Mouse (Mus musculus): ENCODE data around the gene Rfx1. TPM values are rescaled to one million over a fixed set of nuclear protein-coding genes. Genes with fewer than 3 reads are reported as not detected.

Gene Rfx1
- total RNA-seq, 2 experiments from 2014 or later, result 20.1 to 21.0 TPM

- no peak for DNase-seq (ENCODE audit: low spot score in 2 of 2)
Observed at GRCm38 (mm10) chr8:84059226-84059625, 7.4 kb upstream of the Rfx1 start.

DNA sequence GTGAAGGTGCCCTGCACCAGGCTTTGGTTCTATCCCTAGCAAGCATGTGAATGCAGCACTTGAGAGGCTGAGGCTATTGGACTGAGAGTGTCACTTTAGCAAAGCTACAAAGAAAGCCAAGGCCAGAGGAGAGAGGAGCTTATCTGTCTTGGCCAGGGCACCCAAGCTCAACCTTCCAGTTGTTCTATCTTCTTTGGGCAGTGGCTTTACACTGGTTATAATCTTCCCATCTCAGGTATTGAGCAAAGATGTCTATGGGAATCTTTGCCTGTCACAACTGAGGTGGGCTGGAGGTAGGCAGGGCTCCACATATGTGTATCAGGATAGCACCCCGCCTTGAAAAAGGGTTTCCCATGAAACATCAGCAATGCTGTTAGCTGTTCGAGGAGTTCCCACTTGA is 6.4 kb upstream of the Rfx1 start:
- DNase-seq (ENCODE audit: low spot score in 2 of 2), result no peak

GRCm38 (mm10) chr8:84063861-84064610 is 2.6 kb upstream of the Rfx1 start:
- no peak for DNase-seq (ENCODE audit: low spot score in 2 of 2)

DNA sequence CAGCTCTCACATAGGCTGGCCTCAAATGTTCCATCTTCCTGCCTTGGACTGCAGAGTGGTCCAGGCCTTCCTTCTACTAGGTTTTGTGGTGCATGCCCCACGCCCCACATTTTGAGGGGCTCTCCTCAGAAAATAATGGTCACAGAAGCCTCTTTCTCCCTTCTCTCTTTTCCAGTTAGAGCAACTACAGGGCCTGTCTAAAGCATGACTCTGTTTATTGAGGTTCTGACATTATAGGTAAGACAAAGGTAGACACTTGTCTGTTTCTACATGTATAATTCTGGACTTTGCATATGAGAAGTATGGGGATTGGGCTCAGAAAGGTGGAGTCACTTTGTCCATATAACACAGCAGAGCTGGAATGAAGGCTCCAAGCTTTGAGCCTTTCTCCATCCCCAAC is 1.6 kb upstream of the Rfx1 start, which contains the start of gene Gm10643:
Gene Gm10643 (minus strand): TSS at position 101 of the 400 bp plus-strand sequence.
- DNase-seq (ENCODE audit: low spot score in 2 of 2), result no peak

DNA sequence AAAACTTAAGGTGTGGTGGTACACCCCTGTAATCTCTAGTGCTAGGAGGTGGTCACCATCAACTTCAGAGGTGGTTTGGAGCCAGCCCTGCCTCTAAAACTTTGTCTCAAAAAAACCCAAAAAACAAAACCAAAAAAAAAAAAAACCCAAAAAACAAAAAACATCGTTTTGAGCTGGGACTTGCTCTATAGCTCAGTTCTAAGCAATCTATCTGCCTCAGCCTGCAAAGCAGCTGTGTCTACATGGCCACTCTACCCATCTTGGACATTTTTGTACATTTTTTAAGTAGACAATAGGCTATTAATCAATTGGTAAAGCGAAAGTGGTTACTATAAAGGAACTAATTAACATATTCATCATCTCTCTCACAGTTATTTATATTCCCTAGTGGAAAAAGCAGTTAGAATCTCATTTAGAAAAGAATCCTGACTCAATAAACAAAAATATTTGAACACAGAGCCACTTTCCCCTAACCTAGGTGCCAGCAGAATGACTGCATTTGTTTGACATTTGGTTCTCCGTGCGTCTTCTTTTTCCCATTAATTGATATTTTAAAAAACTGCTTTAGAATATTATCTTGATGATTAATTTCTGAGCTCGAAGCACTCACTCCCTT is 1.1 kb upstream of the Rfx1 start:
- DNase-seq (ENCODE audit: low spot score in 2 of 2), result no peak

- DNase-seq (ENCODE audit: low spot score in 2 of 2), result peak; percentile 95 to 96
Observed at GRCm38 (mm10) chr8:84067047-84067573, 476 bp downstream of the Rfx1 start.

- no peak for DNase-seq (ENCODE audit: low spot score in 2 of 2)
Observed at GRCm38 (mm10) chr8:84067911-84068310, 1.3 kb downstream of the Rfx1 start.

DNA sequence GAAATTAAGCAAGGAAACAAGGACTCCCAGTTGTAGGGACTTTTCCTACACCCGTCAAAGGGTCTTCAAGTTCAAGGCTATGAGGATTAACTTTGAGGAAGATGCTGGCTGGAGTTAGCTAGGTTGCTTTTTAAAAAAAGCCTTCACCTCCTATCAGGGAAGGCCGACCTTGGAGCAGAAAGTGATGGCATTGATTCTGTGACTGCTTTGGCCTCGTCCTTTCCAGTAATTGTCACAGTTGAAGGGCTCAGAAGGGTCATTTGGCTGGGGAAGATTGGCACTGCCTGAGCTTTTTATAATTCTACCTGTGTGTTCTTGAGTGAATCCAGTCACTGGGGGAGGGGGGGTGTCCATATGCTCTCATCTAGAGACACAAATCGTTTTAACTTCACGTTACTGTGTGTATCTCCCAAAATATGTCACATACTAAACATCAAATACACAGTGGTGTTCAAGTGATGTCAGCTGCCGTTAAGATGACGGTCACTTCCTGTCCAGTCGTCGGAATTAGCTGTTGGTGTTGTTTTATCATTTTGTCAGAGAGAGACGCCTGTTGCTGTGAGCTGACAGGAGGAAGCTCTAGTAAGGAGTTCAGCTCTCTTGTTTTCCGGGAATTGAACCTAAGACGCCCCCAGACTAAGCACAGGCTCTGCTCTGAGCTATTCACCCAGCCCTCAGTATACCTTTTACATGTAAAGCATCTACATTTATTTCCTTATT is 1.8 kb downstream of the Rfx1 start:
- DNase-seq (ENCODE audit: low spot score in 2 of 2), result no peak

DNA sequence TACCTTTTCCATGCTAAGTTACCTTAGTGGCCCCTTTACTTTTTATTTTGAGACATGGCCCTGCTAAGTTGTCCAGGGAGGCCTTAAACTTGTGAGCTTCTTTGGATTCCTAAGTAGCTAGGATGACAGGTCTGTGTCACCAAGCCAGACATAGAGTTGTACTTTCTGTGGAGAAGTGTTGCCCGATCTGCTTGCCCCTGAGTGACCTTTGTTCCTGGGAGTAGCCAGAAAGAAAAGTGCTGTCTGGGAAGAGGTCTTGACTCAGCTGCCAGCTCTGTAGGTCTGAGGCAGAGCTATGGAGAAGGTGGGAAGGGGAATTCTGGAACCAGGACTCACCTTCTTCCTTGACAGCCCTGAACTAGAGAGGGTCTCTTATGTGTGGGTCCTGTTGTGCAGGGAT is 2.5 kb downstream of the Rfx1 start:
- DNase-seq (ENCODE audit: low spot score in 2 of 2), result no peak

- peak in 1 of 2 experiments; percentile 21 for DNase-seq (ENCODE audit: low spot score in 2 of 2)
Observed at GRCm38 (mm10) chr8:84069750-84070149, 3.1 kb downstream of the Rfx1 start.

DNA sequence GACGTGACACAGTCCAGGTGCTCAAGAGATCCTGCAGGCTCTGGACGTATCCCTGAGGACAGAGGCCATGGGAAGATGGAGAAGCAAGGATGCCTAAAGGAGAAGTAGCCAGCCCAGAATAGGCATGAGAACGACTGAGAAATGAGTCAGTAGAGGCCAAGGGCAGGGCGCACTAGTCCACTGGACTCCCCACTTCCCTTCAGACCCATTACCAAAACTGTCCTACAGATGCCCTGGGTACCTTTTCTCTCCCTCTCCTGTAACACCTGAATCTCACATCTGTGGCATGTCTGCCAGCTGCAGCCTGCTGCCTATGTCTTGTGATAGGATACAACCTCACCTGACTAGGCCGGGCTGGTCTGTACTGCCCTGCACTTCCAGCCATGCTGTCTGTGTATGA is 3.6 kb downstream of the Rfx1 start:
- DNase-seq (ENCODE audit: low spot score in 2 of 2), result no peak

DNA sequence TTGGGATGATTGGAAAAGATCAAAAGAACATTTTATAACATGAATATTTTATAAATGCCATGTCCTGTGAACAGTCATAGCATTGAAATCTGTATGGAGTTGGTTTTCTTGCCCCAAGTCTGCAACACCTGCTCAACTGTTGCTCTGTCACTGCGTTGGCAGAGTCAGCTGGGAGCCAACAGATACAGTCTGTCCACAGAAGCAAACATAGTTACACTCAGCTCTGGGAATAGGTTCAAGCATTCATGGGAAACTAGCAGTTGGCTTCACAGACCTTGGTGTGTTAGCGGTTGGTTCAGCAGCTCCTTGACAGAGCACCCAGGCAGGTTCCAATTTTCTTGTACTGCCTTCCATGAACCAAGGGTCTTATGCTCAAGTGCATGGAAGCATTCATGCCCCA is 4.0 kb downstream of the Rfx1 start:
- peak; percentile 52 to 88 for DNase-seq (ENCODE audit: low spot score in 2 of 2)

DNA sequence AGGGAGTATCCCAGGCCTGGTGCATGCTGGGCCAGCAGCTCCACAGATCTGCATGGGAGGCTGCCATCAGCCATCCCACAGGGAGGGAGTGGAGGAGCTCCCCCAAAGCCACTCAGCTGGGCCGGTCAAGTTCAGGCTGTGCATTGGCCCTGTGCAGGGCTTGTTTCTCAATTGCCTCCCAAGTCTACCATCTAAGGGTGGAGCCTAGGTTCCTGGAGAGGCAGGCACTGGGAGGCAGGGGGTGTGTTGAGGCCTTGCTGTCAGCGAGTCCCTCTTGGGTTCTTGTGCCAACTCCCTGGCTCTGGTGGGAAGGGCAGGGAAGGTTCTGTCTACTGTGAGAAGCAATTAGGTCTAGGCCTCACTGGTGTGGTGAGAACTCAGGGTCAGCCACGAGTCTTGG is 5.3 kb downstream of the Rfx1 start:
- DNase-seq (ENCODE audit: low spot score in 2 of 2), result no peak

GRCm38 (mm10) chr8:84072321-84072720 is 5.7 kb downstream of the Rfx1 start:
- DNase-seq (ENCODE audit: low spot score in 2 of 2), result no peak

DNA sequence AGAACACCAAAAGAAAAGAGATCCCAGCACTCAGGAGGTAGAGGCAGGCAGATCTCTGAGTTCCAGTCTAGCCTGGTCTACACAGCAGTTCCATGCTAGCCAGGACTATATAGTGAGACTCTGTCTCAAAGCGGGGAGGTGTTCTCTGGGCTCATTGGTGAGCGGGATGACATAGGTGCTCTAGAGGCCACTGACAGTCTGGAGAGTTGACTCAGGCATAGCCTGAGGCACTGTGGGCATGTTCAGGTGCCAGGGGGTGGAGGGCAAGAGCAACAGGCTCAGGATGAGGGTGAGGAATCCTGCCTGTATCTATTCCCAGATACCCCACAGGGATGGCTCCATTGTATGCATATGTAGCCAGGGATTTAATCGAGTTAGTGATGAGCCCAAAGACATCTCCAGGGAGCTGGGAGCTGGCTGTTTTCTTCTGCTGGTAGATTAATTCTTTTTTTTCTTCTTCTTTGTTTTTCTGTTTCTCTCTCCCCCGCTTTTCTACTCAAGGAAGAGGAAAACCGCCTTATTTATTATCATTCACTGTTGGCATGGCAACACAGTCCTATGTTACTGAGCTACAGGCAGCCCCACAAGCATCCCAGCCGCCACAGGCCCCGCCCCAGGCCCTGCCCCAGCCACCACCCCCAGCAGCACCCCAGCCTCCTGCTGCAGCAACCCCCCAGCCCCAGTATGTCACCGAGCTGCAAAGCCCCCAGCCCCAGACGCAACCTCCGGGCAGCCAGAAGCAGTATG is 6.8 kb downstream of the Rfx1 start:
- DNase-seq (ENCODE audit: low spot score in 2 of 2), result no peak

DNA sequence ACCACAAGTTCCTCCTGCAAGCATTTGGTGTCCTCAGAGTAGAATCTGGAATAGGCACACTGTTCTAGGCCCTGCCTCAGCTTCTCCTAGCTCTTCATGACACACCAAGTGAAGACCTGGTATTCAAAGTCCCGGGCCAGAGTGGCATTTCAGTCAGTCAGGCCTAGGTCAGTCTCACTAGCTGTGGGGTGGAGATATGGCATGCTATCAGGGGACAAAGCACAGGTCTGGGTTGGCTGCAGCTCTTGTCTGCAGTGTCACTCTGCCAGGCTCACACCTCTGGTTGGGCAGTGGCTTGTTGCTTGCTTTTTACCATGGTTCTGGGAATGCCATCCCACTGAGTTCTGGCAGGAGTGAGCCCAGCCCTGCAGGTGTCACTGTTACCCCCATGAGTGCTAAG is 9.8 kb downstream of the Rfx1 start:
- no peak for DNase-seq (ENCODE audit: low spot score in 2 of 2)

DNA sequence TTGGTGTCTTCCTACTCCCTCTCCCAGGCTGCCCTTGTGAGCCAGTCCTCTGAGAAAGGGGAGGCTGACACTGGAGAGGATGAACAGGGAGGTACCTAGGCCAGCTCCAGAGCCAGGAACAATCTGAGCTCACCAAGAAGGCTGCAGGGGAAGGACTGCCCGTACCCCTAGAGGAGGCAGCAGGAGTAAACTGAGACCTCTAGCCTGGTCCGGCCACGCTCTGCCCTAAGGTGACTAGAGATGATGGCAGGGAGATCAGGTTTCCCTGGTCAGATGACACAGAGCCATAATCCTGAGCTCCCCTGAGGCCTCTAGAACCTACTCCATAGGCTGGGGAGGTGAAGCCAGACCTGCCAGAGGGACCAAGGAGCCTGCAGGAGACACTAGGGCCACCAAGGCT is 10.2 kb downstream of the Rfx1 start:
- no peak for DNase-seq (ENCODE audit: low spot score in 2 of 2)

- DNase-seq (ENCODE audit: low spot score in 2 of 2), result no peak
Observed at GRCm38 (mm10) chr8:84079206-84079605, 12.6 kb downstream of the Rfx1 start.

DNA sequence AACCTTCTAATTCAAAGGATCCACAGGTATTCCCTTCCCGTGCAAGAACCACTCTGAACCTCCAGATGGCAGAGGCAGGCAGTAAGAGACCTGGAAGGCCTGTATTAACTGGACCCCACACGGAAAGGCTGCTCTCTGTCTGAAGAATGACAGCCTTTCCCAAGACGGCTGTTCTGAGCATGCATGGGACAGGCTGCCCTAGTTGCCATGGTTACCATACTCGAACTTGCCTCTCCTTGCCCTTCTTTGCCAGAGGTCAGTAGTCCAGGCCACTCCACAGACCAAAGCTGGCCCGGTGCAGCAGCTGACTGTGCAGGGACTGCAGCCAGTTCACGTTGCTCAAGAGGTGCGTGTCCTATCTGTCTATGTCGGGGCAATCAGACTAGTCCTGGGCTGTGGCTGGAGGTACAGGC is 17.2 kb downstream of the Rfx1 start:
- DNase-seq (ENCODE audit: low spot score in 2 of 2), result no peak

DNA sequence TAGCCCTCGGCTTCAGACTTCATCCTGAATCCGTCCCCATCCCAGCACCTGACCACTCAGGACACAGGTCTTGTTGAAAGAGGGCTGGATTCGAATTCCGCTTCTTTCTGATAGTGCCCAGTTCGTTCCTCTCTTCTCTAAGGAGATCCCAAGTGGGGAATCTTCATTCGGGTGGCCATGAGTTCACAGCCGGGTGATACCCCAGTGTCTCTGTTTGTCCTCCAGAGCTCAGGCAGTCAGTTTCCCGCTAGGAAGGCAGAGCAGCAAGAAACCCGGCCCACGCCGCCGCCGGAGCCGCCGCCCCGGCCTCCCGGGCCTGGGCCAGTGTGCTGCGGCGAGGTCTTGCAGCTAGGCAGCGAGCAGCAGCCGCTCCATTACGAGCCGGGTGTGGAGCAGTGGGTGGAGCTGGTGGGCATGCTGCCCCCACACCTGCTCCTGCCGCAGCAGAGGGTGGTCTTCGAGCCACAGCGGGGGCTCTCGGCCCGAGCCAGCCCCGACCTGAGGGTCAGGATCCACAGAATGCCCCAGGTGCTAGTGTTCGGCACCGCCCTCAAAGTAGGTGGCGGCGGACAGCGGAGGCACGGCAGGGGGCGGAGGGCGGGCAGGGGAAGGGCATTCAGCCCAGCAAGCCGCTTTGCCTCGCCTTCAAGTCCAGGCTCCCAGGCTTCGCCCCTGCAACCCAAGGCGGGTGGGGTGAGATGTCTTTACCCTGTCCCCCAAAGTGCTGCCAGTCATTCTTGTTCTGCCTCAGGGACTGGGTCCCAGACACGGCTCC is 17.9 kb downstream of the Rfx1 start:
- DNase-seq (ENCODE audit: low spot score in 2 of 2), result no peak

DNA sequence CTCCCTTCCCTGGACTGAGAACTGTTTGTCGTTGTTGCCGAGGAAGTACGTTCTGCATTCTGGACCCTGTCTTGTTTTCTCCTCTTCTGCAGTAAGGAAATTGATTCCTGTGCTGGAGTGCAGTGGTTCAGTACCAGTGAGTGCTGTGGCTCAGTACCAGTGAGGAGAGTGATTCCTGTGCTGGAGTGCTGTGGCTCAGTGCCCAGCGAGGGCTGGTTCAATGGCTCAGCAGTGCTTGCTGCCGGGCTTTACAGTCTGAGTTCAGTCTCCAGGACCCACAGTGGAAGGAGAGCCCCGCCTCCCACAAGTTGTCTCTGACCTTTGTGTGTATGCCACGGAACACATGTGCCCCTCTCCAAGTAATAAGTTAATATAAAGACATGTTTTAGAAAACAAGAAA is 20.5 kb downstream of the Rfx1 start:
- DNase-seq (ENCODE audit: low spot score in 2 of 2), result no peak
